Mouse (Mus musculus): Measurements from ENCODE around the gene Duxbl2. TPM values are rescaled to one million over a fixed set of nuclear protein-coding genes. Genes with fewer than 3 reads are reported as not detected.
"Not testable (repeated sequence)": the region's sequence is repeated elsewhere in the genome, so short reads cannot be mapped to it uniquely, and the experiment has no call there.

The Duxbl2 gene
- polyA plus RNA-seq (2015; fragmentation: Nextera tagmentation; extraction: Ambion mirVana): 0.06 and 0.12 TPM in 2 replicates

- H3K9ac ChIP-seq; H3K4me3 ChIP-seq (replicated peaks); ATAC-seq (ENCODE audit: low read depth); H3K9me3 ChIP-seq (replicated peaks); H3K27me3 ChIP-seq; H3K4me2 ChIP-seq; H3K4me1 ChIP-seq (replicated peaks); H3K27ac ChIP-seq; H3K36me3 ChIP-seq; DNase-seq: not testable (repeated sequence)
- no CpG with 5 or more reads among the region's 7 CpGs for WGBS (ENCODE audit: insufficient replicate concordance)
Observed at GRCm38 (mm10) chr14:26118150-26118549, at the start of gene Duxbl2. Duxbl2 (plus strand) TSS chr14:26118349.

GRCm38 (mm10) chr14:26076620-26077390, 41.3 kb upstream of the Duxbl2 start:
- H3K4me3 ChIP-seq (replicated peaks); H3K4me1 ChIP-seq (replicated peaks); H3K27me3 ChIP-seq; H3K36me3 ChIP-seq; H3K9ac ChIP-seq; H3K9me3 ChIP-seq (replicated peaks); H3K27ac ChIP-seq; H3K4me2 ChIP-seq; DNase-seq: not testable (repeated sequence)
- ATAC-seq (ENCODE audit: low read depth): peak; percentile 70
- WGBS (ENCODE audit: insufficient replicate concordance): no CpG with 5 or more reads among the region's 5 CpGs

- not testable (repeated sequence) for H3K4me1 ChIP-seq (replicated peaks); DNase-seq; H3K9me3 ChIP-seq (replicated peaks); H3K36me3 ChIP-seq; H3K9ac ChIP-seq; H3K27me3 ChIP-seq; H3K27ac ChIP-seq; H3K4me2 ChIP-seq; H3K4me3 ChIP-seq (replicated peaks); ATAC-seq (ENCODE audit: low read depth)
- no CpG with 5 or more reads among the region's 6 CpGs for WGBS (ENCODE audit: insufficient replicate concordance)
Observed at GRCm38 (mm10) chr14:26081216-26081615, 36.9 kb upstream of the Duxbl2 start, which contains the start of gene Cphx2. Cphx2 (plus strand) TSS chr14:26081516.

- not testable (repeated sequence) for H3K36me3 ChIP-seq; ATAC-seq (ENCODE audit: low read depth); H3K4me2 ChIP-seq; H3K4me1 ChIP-seq (replicated peaks); H3K9ac ChIP-seq; H3K9me3 ChIP-seq (replicated peaks); DNase-seq; H3K27me3 ChIP-seq; H3K4me3 ChIP-seq (replicated peaks); H3K27ac ChIP-seq
- WGBS (ENCODE audit: insufficient replicate concordance): no CpG with 5 or more reads among the region's 1 CpGs
Observed at GRCm38 (mm10) chr14:26081997-26082396, 36.2 kb upstream of the Duxbl2 start, which contains the start of gene Cphx3. Cphx3 (plus strand) TSS chr14:26082297.

- H3K4me3 ChIP-seq (replicated peaks); H3K27ac ChIP-seq; H3K36me3 ChIP-seq; H3K4me2 ChIP-seq; H3K4me1 ChIP-seq (replicated peaks); H3K9ac ChIP-seq; H3K9me3 ChIP-seq (replicated peaks); ATAC-seq (ENCODE audit: low read depth); H3K27me3 ChIP-seq; DNase-seq: not testable (repeated sequence)
- WGBS (ENCODE audit: insufficient replicate concordance): no CpG with 5 or more reads among the region's 3 CpGs
Observed at GRCm38 (mm10) chr14:26097622-26098021, 20.5 kb upstream of the Duxbl2 start.

GRCm38 (mm10) chr14:26118550-26119000, 426 bp downstream of the Duxbl2 start:
- ATAC-seq (ENCODE audit: low read depth): not testable (repeated sequence)
- no CpG with 5 or more reads among the region's 18 CpGs for WGBS (ENCODE audit: insufficient replicate concordance)

GRCm38 (mm10) chr14:26119095-26119494, 946 bp downstream of the Duxbl2 start:
- no CpG with 5 or more reads among the region's 7 CpGs for WGBS (ENCODE audit: insufficient replicate concordance)
- not testable (repeated sequence) for H3K36me3 ChIP-seq; H3K9me3 ChIP-seq (replicated peaks); H3K4me2 ChIP-seq; H3K27me3 ChIP-seq; H3K27ac ChIP-seq; H3K9ac ChIP-seq; ATAC-seq (ENCODE audit: low read depth); DNase-seq; H3K4me3 ChIP-seq (replicated peaks); H3K4me1 ChIP-seq (replicated peaks)

More at GRCm38 (mm10) chr14:26118550-26119000, 426 bp downstream of the Duxbl2 start:
- not testable (repeated sequence) for H3K4me2 ChIP-seq; H3K9me3 ChIP-seq (replicated peaks); H3K4me3 ChIP-seq (replicated peaks); H3K27me3 ChIP-seq; H3K36me3 ChIP-seq; H3K9ac ChIP-seq; H3K4me1 ChIP-seq (replicated peaks); H3K27ac ChIP-seq; DNase-seq

GRCm38 (mm10) chr14:26147095-26147494, 28.9 kb downstream of the Duxbl2 start:
- not testable (repeated sequence) for ATAC-seq (ENCODE audit: low read depth); H3K9ac ChIP-seq; H3K36me3 ChIP-seq; H3K4me3 ChIP-seq (replicated peaks); DNase-seq; H3K4me2 ChIP-seq; H3K4me1 ChIP-seq (replicated peaks); H3K27ac ChIP-seq; H3K9me3 ChIP-seq (replicated peaks); H3K27me3 ChIP-seq
- WGBS (ENCODE audit: insufficient replicate concordance): no CpG with 5 or more reads among the region's 2 CpGs

- not testable (repeated sequence) for H3K27ac ChIP-seq; H3K36me3 ChIP-seq; H3K27me3 ChIP-seq; DNase-seq; H3K9ac ChIP-seq; H3K4me2 ChIP-seq; H3K9me3 ChIP-seq (replicated peaks); H3K4me3 ChIP-seq (replicated peaks); ATAC-seq (ENCODE audit: low read depth); H3K4me1 ChIP-seq (replicated peaks)
- no CpG with 5 or more reads among the region's 7 CpGs for WGBS (ENCODE audit: insufficient replicate concordance)
Observed at GRCm38 (mm10) chr14:26156032-26156431, 37.9 kb downstream of the Duxbl2 start.

GRCm38 (mm10) chr14:26161156-26161555, 43.0 kb downstream of the Duxbl2 start:
- H3K27me3 ChIP-seq; H3K4me3 ChIP-seq (replicated peaks); H3K9ac ChIP-seq; H3K4me2 ChIP-seq; DNase-seq; ATAC-seq (ENCODE audit: low read depth); H3K36me3 ChIP-seq; H3K4me1 ChIP-seq (replicated peaks); H3K9me3 ChIP-seq (replicated peaks); H3K27ac ChIP-seq: not testable (repeated sequence)
- no CpG with 5 or more reads among the region's 9 CpGs for WGBS (ENCODE audit: insufficient replicate concordance)

- no CpG with 5 or more reads among the region's 5 CpGs for WGBS (ENCODE audit: insufficient replicate concordance)
- not testable (repeated sequence) for ATAC-seq (ENCODE audit: low read depth); H3K4me1 ChIP-seq (replicated peaks)
Observed at GRCm38 (mm10) chr14:26162423-26162822, 44.3 kb downstream of the Duxbl2 start.

GRCm38 (mm10) chr14:26165266-26165665, 47.1 kb downstream of the Duxbl2 start:
- H3K4me3 ChIP-seq (replicated peaks); H3K9ac ChIP-seq; H3K4me1 ChIP-seq (replicated peaks); H3K36me3 ChIP-seq; DNase-seq; H3K4me2 ChIP-seq; ATAC-seq (ENCODE audit: low read depth); H3K27me3 ChIP-seq; H3K9me3 ChIP-seq (replicated peaks); H3K27ac ChIP-seq: not testable (repeated sequence)
- no CpG with 5 or more reads among the region's 12 CpGs for WGBS (ENCODE audit: insufficient replicate concordance)

More at GRCm38 (mm10) chr14:26162423-26162822, 44.3 kb downstream of the Duxbl2 start:
- not testable (repeated sequence) for H3K36me3 ChIP-seq; H3K4me3 ChIP-seq (replicated peaks); H3K27me3 ChIP-seq; H3K9ac ChIP-seq; H3K4me2 ChIP-seq; H3K27ac ChIP-seq; DNase-seq; H3K9me3 ChIP-seq (replicated peaks)

Data from liver, embryonic 13.5 days (tissue).